Mouse (Mus musculus) stomach, postnatal 0 days (tissue): ENCODE results near the gene Ddx43. TPM values are rescaled to one million over a fixed set of nuclear protein-coding genes. Genes with fewer than 3 reads are reported as not detected.
A peak's percentile ranks its signal among the peaks of the same experiment; 100 is the strongest.

Source experiments
- ATAC-seq: fragments of 200-750 bp; cut with Nextera tagmentation; 2 replicates; pipeline ENCODE4 v1.8.0; 2017; ENCODE audit not compliant: low FRiP score, low TSS enrichment
- DNase-seq: peaks from one replicate; pipeline ENCODE4 v3.0.0-alpha.2; 2016; ENCODE audit warnings: low spot score
- H3K27ac ChIP-seq: fragments of 300-500 bp; sonication (generic); replicated peaks from 2 replicates; pipeline ENCODE4 v1.5.1; 2014; ENCODE audit warnings: mild to moderate bottlenecking, control low read depth
- H3K27me3 ChIP-seq: fragments of 300-500 bp; sonication (generic); 2 replicates; pipeline ENCODE4 v1.6.1; 2014; ENCODE audit warnings: low read length; ENCODE audit not compliant: control insufficient read depth, insufficient read depth
- H3K36me3 ChIP-seq: fragments of 300-500 bp; sonication (generic); 2 replicates; pipeline ENCODE4 v1.6.1; 2014; ENCODE audit warnings: low read length, mixed read lengths; ENCODE audit not compliant: control insufficient read depth, insufficient read depth
- H3K4me1 ChIP-seq: fragments of 300-500 bp; sonication (generic); replicated peaks from 2 replicates; pipeline ENCODE4 v1.6.1; 2014; ENCODE audit warnings: antibody characterized with exemption; ENCODE audit not compliant: control insufficient read depth, insufficient read depth
- H3K4me2 ChIP-seq: fragments of 300-500 bp; sonication (generic); replicated peaks from 2 replicates; pipeline ENCODE4 v1.6.1; 2014; ENCODE audit warnings: low read depth, mild to moderate bottlenecking, control low read depth, moderate library complexity
- H3K4me3 ChIP-seq: fragments of 300-500 bp; sonication (generic); 2 replicates; pipeline ENCODE4 v1.5.1; 2014; ENCODE audit warnings: low read depth, low read length, control low read depth
- H3K9ac ChIP-seq: fragments of 300-500 bp; sonication (generic); 2 replicates; pipeline ENCODE4 v1.6.1; 2014; ENCODE audit warnings: mild to moderate bottlenecking, low read length, control low read depth, mixed read lengths
- H3K9me3 ChIP-seq: fragments of 300-500 bp; sonication (generic); 2 replicates; pipeline ENCODE4 v1.6.1; 2016; ENCODE audit warnings: low read length; ENCODE audit not compliant: control insufficient read depth
- CTCF ChIP-seq: IDR thresholded peaks from 2 replicates; pipeline ENCODE4 v1.5.1; 2016; ENCODE audit warnings: antibody characterized with exemption, low read depth, mild to moderate bottlenecking, moderate library complexity
- EP300 ChIP-seq: optimal IDR thresholded peaks from 2 replicates; pipeline ENCODE3; 2016; ENCODE audit warnings: antibody characterized with exemption
- WGBS: fragments of 180-500 bp; shearing (Covaris S2); extraction: QIAGEN DNeasy Blood & Tissue Kit; methylation state at CpG from one replicate; pipeline ENCODE4 v1.1.7; 2014; 5-methylcytosine and 5-hydroxymethylcytosine counted together
- polyA plus RNA-seq: library from polyadenylated mRNA; unstranded; fragments of >200 nt; fragmentation: Nextera tagmentation; extraction: Ambion mirVana; gene quantifications from 2 replicates; pipeline ENCODE4 v1.2.1, GENCODE M21; 2015

Ddx43 gene
- polyA plus RNA-seq, 1 experiment from 2014 or later = 0.12 TPM

DNA sequence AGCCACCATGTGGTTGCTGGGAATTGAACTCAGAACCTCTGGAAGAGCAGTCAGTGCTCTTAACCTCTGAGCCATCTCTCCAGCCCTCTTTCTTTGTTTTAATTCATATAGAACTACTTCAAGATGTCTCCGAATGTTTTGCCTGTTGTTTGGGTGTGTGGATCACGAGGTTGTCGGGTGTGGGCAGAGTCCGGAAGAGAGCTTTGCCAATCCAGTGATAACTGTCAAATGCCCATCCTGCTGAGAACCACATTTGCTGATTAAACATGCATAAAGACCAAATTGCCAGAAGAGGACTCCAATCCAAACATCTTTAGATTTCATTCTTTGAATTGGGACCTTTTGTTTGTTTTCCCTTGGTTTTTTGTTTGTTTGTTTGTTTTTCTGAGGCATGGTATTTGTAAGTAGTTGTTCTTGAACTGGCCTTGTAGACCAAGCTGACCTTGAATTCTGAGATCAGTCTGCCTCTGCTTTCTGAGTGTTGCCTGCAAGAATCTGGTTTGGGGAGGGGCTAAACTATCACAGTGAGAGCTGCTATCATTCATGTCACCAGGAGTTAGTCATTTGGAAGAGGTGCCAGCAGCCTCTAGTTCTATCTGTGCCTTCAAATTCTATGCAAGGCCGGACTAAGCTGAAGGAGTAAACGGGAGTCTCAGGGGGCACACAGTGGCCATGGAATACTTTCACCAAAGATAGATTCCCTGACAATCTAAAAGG lies 43.9 kb upstream of the Ddx43 start:
- ATAC-seq (no peak), DNase-seq (no peak)
- Histone ChIP-seq H3K4me1 (no peaks in the 10 kb centered on the region), H3K27ac (no peak overlapping the region), H3K9me3 (no peaks in the 10 kb centered on the region), H3K27me3 (no peaks in the 10 kb centered on the region), H3K9ac (no peak overlapping the region), H3K36me3 (no peaks in the 10 kb centered on the region), H3K4me3 (no peak overlapping the region), H3K4me2 (no peak overlapping the region)
- 76% methylated on average over 6 of the region's 6 CpGs for WGBS
- TF ChIP-seq CTCF (no peak), EP300 (no peak)

- no peak for ATAC-seq
- Histone ChIP-seq H3K27ac (no peak overlapping the region), H3K4me3 (no peak overlapping the region), H3K4me1 (no peaks in the 10 kb centered on the region), H3K36me3 (no peaks in the 10 kb centered on the region), H3K27me3 (no peaks in the 10 kb centered on the region), H3K4me2 (no peak overlapping the region), H3K9me3 (no peaks in the 10 kb centered on the region), H3K9ac (no peak overlapping the region)
- TF ChIP-seq EP300 (no peak), CTCF (no peak)
- DNase-seq = no peak
- WGBS = 74% methylated on average over 11 of the region's 11 CpGs
Observed at GRCm38 (mm10) chr9:78354665-78355578, 40.7 kb upstream of the Ddx43 start.

GRCm38 (mm10) chr9:78355611-78356010 lies 40.0 kb upstream of the Ddx43 start, which contains the start of gene Gsta2:
TSS of gene Gsta2 (minus strand) at chr9:78355788.
- Histone ChIP-seq H3K9me3 (no peaks in the 10 kb centered on the region), H3K27ac (no peak within 1 kb of the TSS), H3K4me2 (no peak within 1 kb of the TSS), H3K9ac (no peak within 1 kb of the TSS), H3K4me1 (no peaks in the 10 kb centered on the region), H3K27me3 (no peaks in the 10 kb centered on the region), H3K36me3 (no peaks in the 10 kb centered on the region), H3K4me3 (no peak within 1 kb of the TSS)
- ATAC-seq (no peak), DNase-seq (no peak)
- 88% methylated on average over 8 of the region's 8 CpGs for WGBS
- TF ChIP-seq CTCF = no peak
- no peak for TF ChIP-seq EP300

DNA sequence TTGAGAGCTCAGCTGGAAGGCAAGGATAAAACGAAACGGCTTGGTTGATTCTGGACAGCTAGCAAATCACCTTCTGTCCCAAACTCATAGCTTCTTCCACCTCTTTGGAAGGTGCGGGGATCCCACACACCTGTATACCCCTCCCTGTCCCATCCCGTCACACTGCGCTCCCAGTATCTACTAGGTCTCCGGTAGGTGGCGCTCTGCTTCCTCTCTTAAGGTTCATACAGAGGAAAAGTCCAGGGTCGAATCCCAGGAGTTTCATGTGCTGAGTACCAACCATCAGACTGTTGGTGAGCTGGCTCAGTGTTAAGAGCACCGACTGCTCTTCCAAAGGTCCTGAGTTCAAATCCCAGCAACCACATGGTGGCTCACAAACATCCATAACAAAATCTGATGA lies 37.5 kb upstream of the Ddx43 start:
- no peaks in the 10 kb centered on the region for H3K9me3 ChIP-seq
- no peaks in the 10 kb centered on the region for H3K4me1 ChIP-seq
- no peaks in the 10 kb centered on the region for H3K27me3 ChIP-seq
- DNase-seq (peak; percentile 78), ATAC-seq (peak; percentile 67)
- WGBS = 11% methylated on average over 9 of the region's 9 CpGs
- no peak overlapping the region for H3K9ac ChIP-seq
- H3K4me2 ChIP-seq = no peak overlapping the region
- no peak overlapping the region for H3K4me3 ChIP-seq
- peak; percentile 85 for TF ChIP-seq CTCF
- no peak for TF ChIP-seq EP300
- no peaks in the 10 kb centered on the region for H3K36me3 ChIP-seq
- no peak overlapping the region for H3K27ac ChIP-seq

- ATAC-seq (no peak), DNase-seq (no peak)
- no peak for TF ChIP-seq EP300
- no peak for TF ChIP-seq CTCF
- H3K4me3 ChIP-seq = no peak overlapping the region
- H3K36me3 ChIP-seq = no peaks in the 10 kb centered on the region
- no peaks in the 10 kb centered on the region for H3K27me3 ChIP-seq
- H3K27ac ChIP-seq = no peak overlapping the region
- no peaks in the 10 kb centered on the region for H3K9me3 ChIP-seq
- H3K4me2 ChIP-seq = no peak overlapping the region
- no peaks in the 10 kb centered on the region for H3K4me1 ChIP-seq
- 80% methylated on average over 6 of the region's 6 CpGs for WGBS
- H3K9ac ChIP-seq = no peak overlapping the region
Observed at GRCm38 (mm10) chr9:78359750-78360483, 35.7 kb upstream of the Ddx43 start.
